Mouse (Mus musculus): ENCODE measurements around the gene Birc2. TPM values are rescaled to one million over a fixed set of nuclear protein-coding genes. Genes with fewer than 3 reads are reported as not detected.

The Birc2 gene
- total and polyA plus RNA-seq, 3 experiments = 29.6 to 33.0 TPM; not detected in 1

DNA sequence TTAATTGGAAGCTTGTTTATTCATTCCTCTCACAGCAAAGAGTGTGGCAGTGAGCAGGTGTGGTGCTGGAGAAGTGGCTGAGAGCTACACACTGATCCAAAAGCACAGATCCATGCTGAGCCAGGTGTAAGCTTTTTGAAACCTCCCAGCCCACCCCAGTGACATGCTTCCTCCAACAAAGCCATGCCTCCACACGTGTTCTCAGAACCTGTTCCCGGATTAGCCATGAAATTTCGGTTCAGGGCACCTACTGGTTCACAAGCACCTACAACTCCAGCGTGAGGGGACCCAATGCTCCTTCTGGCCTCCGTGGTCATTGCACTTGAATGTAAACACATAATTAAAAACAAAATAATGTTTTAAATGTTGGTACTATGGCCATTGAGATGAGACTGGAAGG is 63.2 kb downstream of the Birc2 start:
- DNase-seq (ENCODE audit: low read depth, low spot score) = no peak
- TF ChIP-seq CTCF (IDR thresholded peaks at IDR 0.05 in 2 of 3, conservative IDR thresholded peaks at IDR 0.05 in 1 of 3; ENCODE audit: control insufficient read depth in 1 of 3, insufficient read depth in 1 of 3, low read depth in 2 of 3, low read length in 3 of 3, poor library complexity in 1 of 3, severe bottlenecking in 1 of 3) = no peak
- TF ChIP-seq MAZ (IDR thresholded peaks at IDR 0.05; ENCODE audit: low read depth, low read length) = no peak
- no peak for TF ChIP-seq GATA1 (IDR thresholded peaks at IDR 0.05; ENCODE audit: low read depth, low read length)
- TF ChIP-seq KAT2A (conservative IDR thresholded peaks at IDR 0.05; ENCODE audit: low read depth, low read length) = no peak
- TF ChIP-seq ZC3H11A (IDR thresholded peaks at IDR 0.05; ENCODE audit: low read depth, low read length) = no peak
- TF ChIP-seq NRF1 (IDR thresholded peaks at IDR 0.05; ENCODE audit: insufficient read depth, low read depth, low read length, poor library complexity, severe bottlenecking) = no peak
- TF ChIP-seq MEF2A (IDR thresholded peaks at IDR 0.05; ENCODE audit: extremely low read depth, insufficient replicate concordance, low read depth, low read length, poor library complexity, severe bottlenecking) = no peak
- TF ChIP-seq TCF12 (IDR thresholded peaks at IDR 0.05; ENCODE audit: low read depth, low read length) = no peak
- no peak for TF ChIP-seq ZMIZ1 (IDR thresholded peaks at IDR 0.05; ENCODE audit: low read depth, low read length)
- no peak for TF ChIP-seq GABPA (IDR thresholded peaks at IDR 0.05; ENCODE audit: low read depth, low read length)
- TF ChIP-seq ZNF384 (IDR thresholded peaks at IDR 0.05; ENCODE audit: low read depth, low read length) = no peak
- TF ChIP-seq MAX (IDR thresholded peaks at IDR 0.05; ENCODE audit: low read length) = no peak
- no peak for TF ChIP-seq MYC (IDR thresholded peaks at IDR 0.05; ENCODE audit: low read depth, low read length)
- TF ChIP-seq POLR2AphosphoS2 (IDR thresholded peaks at IDR 0.05; ENCODE audit: low read length) = no peak; the same call in 1 of the 2 replicates
- no peak for TF ChIP-seq EP300 (IDR thresholded peaks at IDR 0.05; ENCODE audit: low read depth in 1 of 2, low read length in 2 of 2)
- TF ChIP-seq ELF1 (IDR thresholded peaks at IDR 0.05; ENCODE audit: low read depth, low read length) = no peak
- TF ChIP-seq SMC3 (IDR thresholded peaks at IDR 0.05; ENCODE audit: low read depth, low read length) = no peak
- no peak for TF ChIP-seq CHD2 (IDR thresholded peaks at IDR 0.05; ENCODE audit: low read length)
- TF ChIP-seq BHLHE40 (IDR thresholded peaks at IDR 0.05; ENCODE audit: borderline replicate concordance, low read depth, low read length) = no peak
- H3K4me3 ChIP-seq (ENCODE audit: control insufficient read depth in 1 of 2, insufficient read depth in 1 of 2, low read depth in 2 of 2, low read length in 2 of 2) = no peak overlapping the region
- H3K27ac ChIP-seq (ENCODE audit: control insufficient read depth, low read depth, low read length) = no peak overlapping the region
- no peak overlapping the region for H3K9ac ChIP-seq (ENCODE audit: control insufficient read depth, low read depth, low read length, poor library complexity, severe bottlenecking)
- H3K79me2 ChIP-seq (ENCODE audit: control insufficient read depth, insufficient read depth, low read length, poor library complexity) = no peaks in the 10 kb centered on the region
- no peaks in the 10 kb centered on the region for H3K27me3 ChIP-seq (ENCODE audit: control insufficient read depth in 1 of 2, insufficient read depth in 2 of 2, low read length in 2 of 2)
- H3K4me1 ChIP-seq (ENCODE audit: control insufficient read depth in 1 of 2, insufficient read depth in 2 of 2, low read length in 2 of 2) = peaks cover 4 to 5% of the 10 kb centered on the region in 2 experiments; a peak in 3 of 4 replicates
- peaks cover 9 to 13% of the 10 kb centered on the region in 2 experiments for H3K36me3 ChIP-seq (ENCODE audit: control insufficient read depth in 1 of 2, insufficient read depth in 2 of 2, low read length in 2 of 2)
- no peaks in the 10 kb centered on the region for H3K9me3 ChIP-seq (replicated peaks; ENCODE audit: insufficient read depth, low read length)

DNA sequence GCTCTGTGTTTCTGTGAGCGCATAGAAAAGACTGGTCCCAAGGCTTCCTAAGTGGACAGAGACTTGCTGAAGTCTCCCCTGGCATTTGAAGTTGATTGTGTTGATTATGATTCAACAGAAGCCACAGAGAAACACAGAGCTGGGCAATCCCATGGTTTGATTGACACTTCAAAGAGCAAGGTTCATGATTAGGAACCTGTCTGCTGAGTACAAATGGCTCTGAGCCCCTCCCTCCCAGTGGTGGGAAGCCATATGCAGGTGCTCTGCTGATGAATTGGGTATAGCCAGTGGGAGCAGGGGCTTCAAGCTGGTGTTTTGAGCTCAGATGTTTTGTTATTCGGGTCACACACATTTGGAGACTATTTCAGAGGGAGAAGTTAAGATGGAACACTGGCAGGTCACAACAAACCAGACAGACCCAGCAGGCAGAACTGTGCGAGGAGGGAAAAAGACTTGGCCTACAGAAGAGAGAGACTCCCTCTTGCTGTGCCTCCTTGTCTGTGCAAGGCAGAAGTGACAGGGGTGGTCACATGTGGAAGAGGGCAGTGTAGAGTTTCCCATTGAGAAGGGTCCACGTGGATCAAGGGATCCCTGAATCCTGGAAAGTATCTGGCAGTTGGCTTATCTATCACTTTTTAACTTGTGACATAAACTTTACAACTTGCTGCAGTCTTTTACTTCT is 64.0 kb downstream of the Birc2 start:
- 0 out of 2 replicates have a peak, but pooled peaks have one; percentile 24 for TF ChIP-seq MAX (IDR thresholded peaks at IDR 0.05; ENCODE audit: low read length)
- TF ChIP-seq ZC3H11A (IDR thresholded peaks at IDR 0.05; ENCODE audit: low read depth, low read length) = no peak
- H3K9ac ChIP-seq (ENCODE audit: control insufficient read depth, low read depth, low read length, poor library complexity, severe bottlenecking) = no peak overlapping the region
- H3K79me2 ChIP-seq (ENCODE audit: control insufficient read depth, insufficient read depth, low read length, poor library complexity) = no peaks in the 10 kb centered on the region
- no peak overlapping the region for H3K4me3 ChIP-seq (ENCODE audit: control insufficient read depth in 1 of 2, insufficient read depth in 1 of 2, low read depth in 2 of 2, low read length in 2 of 2)
- no peaks in the 10 kb centered on the region for H3K27me3 ChIP-seq (ENCODE audit: control insufficient read depth in 1 of 2, insufficient read depth in 2 of 2, low read length in 2 of 2)
- no peak for DNase-seq (ENCODE audit: low read depth, low spot score)
- no peak overlapping the region for H3K27ac ChIP-seq (ENCODE audit: control insufficient read depth, low read depth, low read length)
- no peaks in the 10 kb centered on the region for H3K9me3 ChIP-seq (replicated peaks; ENCODE audit: insufficient read depth, low read length)
- H3K4me1 ChIP-seq (ENCODE audit: control insufficient read depth in 1 of 2, insufficient read depth in 2 of 2, low read length in 2 of 2) = peaks cover 4% of the 10 kb centered on the region in 2 experiments; a peak in 3 of 4 replicates
- peaks cover 7 to 18% of the 10 kb centered on the region in 2 experiments for H3K36me3 ChIP-seq (ENCODE audit: control insufficient read depth in 1 of 2, insufficient read depth in 2 of 2, low read length in 2 of 2)
